Mouse (Mus musculus) urinary bladder, postnatal 0 days (tissue): Measurements from ENCODE around the gene Pik3c2a. TPM values are rescaled to one million over a fixed set of nuclear protein-coding genes. Genes with fewer than 3 reads are reported as not detected.

Experiments used
- polyA plus RNA-seq: library from polyadenylated mRNA; unstranded; fragments of >200 nt; fragmentation: Nextera tagmentation; extraction: Ambion mirVana; gene quantifications from 2 replicates; pipeline ENCODE4 v1.2.1, GENCODE M21; 2015

The Pik3c2a gene
- polyA plus RNA-seq, result 14.5 and 18.3 TPM in 2 replicates

DNA sequence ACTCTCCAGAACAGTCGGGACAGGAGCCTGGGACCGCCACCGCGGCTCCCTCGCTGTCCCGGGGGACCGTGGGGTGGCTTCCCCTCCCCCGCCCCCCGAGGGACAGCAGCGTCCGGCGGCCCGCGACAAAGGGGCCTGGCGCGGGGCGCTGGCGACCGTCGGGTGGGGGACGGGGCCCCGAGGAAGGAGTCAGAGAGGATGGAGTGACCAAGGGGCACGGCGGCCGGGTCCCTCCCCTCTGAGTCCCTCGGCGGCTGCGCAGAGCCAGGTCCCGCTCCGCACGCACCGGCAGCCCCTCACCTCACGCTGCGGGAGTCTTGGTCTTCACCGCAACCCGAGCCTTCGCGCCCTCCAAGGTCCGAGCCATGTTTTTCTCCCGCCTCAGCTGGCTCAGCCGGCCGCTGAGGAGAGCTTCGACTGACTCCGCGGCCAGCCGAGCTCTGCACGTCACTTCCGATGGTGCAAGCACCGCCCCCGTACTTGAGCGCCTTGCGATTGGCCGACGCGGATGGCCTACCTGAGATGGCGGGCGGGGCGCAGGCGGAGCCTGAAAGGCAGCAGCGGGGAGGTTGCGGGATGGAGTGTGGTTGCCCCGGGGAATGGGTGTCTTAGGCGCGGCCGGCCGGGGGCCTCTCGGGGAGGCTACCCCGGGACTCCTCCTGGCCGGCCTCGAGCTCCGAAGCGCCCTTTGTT lies at the start of gene Pik3c2a:
Pik3c2a (minus strand) TSS at position 446 of the 693 bp plus-strand sequence.

DNA sequence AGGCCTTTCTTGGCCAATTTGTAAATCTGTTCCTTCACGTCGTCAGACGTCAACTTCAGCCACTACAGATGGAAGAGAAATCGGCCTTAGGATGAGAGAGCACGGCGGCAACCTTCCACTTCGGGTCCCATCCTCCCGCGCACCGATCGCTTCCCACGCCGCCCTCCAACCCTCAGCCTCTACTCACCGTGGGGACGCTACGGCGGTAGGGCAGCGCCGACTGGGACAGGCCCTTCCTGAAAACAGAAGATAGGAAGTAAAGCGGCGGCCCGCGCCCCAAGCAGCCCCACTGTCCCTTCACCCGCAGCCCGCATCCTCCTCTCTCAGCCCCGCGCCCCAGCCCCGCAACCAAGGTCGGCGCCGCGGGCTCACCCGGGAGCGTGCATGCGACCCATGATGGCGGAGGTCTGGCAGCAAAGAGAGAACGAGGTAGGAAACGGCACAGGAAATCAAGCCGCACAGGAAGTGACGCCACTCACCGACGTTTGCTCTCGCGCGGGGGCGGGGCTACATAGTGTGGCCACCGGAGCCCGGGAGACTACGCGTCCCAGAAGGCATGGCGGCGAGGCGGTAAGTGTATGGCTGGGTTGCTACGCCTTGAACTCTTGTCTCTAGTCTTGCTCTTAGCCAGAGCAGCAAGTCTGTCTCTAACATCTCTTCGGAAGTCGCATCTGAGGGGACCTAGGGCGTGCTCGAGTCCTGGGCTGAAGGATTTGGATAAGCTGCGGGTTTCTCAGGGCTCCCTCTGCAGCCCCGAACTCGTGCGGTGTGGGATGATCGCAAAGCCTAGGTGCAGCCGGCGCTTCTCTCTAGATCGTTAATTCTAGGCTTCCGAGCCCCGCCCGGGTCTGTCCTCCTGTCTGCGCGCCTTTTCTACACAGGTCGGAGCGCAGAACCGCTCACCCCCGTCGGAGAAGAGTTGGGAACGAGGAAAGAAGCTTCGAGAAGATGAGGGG lies 109.3 kb downstream of the Pik3c2a start, which contains the start of gene Rps13:
Rps13 (minus strand) TSS at position 483 of the 956 bp plus-strand sequence.

DNA sequence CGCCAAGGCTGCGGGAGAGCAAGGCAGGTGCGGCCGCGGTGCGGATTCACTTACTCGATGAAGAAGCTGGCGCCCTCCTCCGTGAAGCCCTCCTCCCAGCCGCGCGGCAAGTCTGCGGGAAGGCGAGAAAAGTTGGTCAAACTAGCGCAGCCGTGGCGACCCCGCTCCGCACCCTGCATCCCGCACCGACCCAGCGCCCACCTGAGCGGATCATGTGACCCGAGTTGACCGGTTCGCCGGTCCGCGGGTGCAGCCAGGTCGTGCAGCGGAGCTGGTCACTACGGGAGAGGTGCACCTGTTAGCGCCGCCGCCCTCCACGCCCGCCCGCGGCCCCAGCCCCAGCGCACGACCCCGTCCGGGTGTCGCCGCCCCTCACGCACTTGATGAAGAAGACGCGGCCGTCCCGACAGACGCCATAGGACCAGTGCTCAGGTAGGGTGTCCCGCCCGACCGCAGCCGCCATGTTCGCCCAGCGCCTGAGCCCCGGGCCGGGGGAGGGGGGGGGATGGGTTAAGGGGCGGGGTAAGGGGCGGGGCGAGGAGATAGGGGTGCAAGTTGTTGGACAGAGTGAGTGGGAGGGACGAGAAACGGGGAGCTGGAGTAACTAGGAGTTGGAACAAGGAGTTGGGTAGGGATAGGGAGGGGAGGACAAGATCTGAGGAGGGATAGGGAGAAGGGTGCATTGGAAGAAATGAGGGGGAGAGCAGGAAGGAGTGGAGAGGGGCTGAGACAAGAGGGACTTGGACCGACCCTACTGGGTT lies 135.2 kb downstream of the Pik3c2a start, which contains the start of gene Plekha7:
Plekha7 (minus strand) TSS at position 506 of the 761 bp plus-strand sequence.

Other genes with a start within 250 kb of the Pik3c2a start
- 7.8 and 8.3 TPM in 2 replicates for gene Plekha7, start 135.1 kb downstream of the Pik3c2a start, polyA plus RNA-seq
- 535 and 578 TPM in 2 replicates for gene Rps13, start 109.3 kb downstream of the Pik3c2a start, polyA plus RNA-seq
- 31.6 and 38.4 TPM in 2 replicates for gene Nucb2, start 60.9 kb upstream of the Pik3c2a start, polyA plus RNA-seq